Mouse (Mus musculus) spleen, adult 12 weeks (tissue): ENCODE measurements around the gene Gnl1.
A peak's percentile ranks its signal among the peaks of the same experiment; 100 is the strongest.
"Not testable (repeated sequence)": the region's sequence is repeated elsewhere in the genome, so short reads cannot be mapped to it uniquely, and the experiment has no call there.

Experiments used
- DNase-seq: peaks from one replicate; pipeline ENCODE4 v3.0.0; 2022; ENCODE audit warnings: low spot score

Gene Gnl1

GRCm38 (mm10) chr17:36023710-36024654, 44.3 kb downstream of the Gnl1 start:
- DNase-seq = no peak

- no peak for DNase-seq
These were observed 45.5 kb downstream of the Gnl1 start for GRCm38 (mm10) chr17:36025197-36025596.

DNA sequence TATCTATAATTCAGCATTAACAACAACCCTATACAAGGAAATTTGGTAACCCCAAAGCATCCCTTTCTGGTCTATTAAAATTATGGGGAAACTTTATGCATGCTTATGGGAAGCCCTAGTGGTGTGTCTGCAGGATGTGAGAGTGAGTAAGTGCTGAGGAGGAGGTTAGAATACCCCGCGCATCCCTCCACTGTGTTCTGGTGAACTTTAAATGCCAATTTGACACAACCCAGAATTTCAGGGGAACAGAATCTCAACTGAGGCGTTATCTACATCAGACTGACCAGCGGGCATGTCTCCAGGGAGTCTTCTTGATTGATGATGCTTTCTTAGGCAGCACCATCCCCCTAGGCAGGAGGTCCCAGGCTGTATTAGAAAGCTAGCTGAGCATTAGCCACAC, 46.2 kb downstream of the Gnl1 start:
- DNase-seq = no peak

GRCm38 (mm10) chr17:36027663-36028062, 48.0 kb downstream of the Gnl1 start:
- no peak for DNase-seq

DNA sequence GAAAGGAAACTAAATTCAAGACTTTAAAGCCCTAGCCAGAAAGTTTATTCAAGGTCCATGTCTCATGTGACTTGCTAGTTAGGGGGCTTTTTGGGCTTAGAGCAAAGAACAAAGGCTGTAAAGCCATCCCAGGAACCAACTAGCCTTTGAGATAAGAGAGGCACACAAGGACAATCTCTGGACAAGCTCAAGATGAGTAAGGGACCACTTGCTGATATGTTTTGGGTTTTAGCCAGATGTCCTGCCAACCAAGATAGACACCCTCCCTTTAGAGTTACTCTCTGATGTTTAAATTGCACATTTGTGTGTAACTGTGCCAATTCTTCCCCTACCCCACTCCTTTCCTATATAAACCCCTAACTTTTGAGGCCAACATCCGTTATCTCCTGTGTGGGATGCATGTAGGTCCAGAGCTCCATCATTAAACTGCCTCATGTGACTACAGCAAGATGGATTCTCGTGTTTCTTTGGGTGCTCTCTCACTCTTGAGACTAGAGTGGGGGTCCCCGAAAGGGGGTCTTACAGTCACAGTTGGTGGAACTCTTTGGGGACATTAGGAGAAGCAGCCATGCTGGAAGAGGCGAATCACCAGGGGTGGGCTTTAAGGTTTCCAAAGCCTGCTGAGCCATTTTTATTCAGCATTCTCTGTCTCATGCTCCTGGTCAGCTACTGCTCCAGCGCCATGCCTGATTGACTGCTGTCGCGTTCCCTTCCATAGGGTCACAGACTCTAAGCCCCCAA, 49.4 kb downstream of the Gnl1 start:
- DNase-seq = no peak

- DNase-seq = peak; percentile 48
These were observed 50.5 kb downstream of the Gnl1 start for GRCm38 (mm10) chr17:36030046-36030702.

DNA sequence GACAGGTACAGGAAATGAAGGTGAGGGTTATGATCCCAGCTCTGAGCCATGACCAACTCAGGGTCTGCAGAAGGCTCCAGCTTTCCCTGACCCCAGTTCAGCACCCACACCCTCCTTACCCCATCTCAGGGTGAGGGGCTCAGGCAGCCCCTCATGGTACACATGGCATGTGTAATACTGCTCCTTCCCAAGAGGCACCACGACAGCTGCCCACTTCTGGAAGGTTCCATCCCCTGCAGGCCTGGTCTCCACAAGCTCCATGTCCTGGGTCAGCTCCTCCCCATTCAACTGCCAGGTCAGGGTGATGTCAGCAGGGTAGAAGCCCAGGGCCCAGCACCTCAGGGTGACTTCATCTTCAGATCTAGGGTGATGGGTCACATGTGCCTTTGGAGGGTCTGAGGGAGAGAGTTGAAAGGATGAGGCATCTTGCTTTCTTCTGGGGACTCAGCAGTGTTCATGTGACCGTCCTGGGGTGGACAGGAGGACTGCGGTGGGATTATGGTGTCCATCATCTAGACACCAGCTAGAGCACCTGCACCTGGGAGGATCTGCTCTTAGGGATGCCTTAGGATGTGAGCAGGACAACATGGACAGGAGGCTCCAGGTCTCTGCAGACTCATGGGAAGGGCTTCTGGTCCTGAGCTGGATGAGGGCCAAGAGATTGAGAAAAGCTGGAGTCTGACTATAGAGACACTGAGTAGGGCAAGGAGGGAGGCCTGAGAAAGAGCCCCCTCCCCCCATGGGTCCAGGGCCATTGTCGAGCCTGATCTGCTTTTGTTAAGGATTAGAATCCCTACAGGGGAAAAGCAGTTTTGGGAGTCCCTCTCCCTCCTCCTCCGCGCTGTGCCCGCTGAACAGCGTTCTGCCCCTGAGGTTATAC, 51.3 kb downstream of the Gnl1 start:
- not testable (repeated sequence) for DNase-seq

DNA sequence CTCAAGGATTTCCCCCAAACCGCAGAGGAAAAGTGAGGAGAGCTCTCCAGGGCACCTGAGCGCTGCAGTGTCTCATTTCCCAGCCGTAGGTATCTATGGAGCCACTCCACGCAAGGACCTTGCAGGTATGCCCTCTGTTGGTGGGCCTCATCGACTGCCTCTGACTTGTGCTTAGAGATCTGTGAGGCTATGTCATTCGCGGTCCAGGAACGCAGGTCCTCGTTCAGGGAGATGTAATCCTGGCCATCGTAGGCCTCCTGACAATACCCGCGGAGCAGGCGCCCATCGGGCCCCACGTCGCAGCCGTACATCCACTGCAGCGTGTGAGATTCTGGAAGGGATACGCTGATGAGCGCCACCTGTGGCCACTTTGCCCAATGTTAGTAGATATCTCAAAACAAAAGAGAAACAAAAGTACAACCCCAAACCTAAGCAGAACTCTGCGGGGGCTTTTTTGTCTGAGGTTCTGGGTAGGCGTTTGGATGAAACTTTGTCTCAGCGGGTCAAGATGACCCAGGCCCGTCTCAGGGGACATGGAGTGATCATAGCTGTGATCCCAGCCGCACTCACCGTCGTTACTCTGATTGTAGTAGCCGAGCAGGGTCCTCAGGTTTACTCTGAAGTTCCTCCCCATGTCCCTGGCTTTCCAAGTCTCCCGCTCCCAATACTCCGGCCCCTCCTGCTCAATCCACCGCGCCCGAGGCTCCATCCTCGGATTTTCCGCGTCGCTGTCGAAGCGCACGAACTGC, 52.1 kb downstream of the Gnl1 start:
- peak; percentile 64 for DNase-seq

DNA sequence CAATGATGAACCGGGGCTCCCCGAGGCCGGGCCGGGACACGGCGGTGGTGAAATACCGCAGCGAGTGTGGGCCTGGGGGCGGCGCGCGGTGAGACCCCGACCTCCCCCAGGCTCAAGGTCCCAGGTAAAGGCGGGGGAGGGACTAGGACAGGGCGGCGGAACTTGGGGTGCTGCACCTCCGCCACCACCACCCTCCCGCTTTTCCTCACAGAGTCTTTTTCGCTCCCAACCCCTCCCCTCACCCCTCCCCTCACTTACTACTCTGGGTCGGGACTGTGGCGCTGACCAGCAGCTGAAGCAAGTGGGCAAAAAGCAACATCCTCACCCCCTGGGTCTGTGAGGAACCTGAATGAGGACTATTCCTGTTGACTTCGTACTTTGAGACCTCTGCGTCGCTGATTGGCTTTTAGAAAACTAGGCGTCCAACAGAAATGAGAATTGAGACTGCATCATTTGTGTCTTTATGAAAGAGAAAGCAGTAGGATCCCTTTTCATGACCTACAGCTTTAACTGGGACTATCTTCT, 52.8 kb downstream of the Gnl1 start, which contains the start of gene H2-T23:
Gene H2-T23 (minus strand): TSS at position 505 of the 525 bp plus-strand sequence.
- DNase-seq = peak; percentile 55

GRCm38 (mm10) chr17:36034524-36034923, 54.9 kb downstream of the Gnl1 start:
- DNase-seq = not testable (repeated sequence)

DNA sequence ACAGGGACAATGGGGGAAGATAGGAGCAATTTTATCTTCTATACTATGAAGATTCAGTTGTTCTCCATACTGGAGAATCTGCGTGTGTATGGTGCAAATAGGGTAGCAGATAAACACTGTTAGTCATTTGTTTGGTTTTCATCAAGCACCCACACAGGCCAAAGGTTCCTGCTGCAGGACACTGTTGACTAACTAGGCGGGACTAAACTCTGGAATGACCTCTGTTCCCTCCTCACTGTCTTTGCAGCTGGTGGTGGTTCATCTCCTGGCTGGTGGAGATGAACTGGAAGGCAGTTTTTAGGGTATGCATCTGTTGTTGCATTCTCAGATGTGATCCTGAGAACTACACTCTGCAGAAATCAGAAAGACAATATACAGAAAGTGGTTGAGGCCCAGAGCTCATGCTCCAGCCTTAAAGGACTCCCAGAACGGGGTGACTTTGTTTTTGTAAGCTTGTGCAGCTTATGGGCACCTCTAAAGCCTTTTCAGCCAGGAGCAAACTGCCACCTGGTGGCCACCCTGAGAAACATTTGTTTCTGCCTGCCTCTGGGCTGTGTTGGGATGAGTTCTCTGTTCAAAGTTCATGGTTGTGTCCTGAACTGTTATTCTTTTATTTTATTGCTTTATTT, 55.5 kb downstream of the Gnl1 start:
- DNase-seq = peak; percentile 45

GRCm38 (mm10) chr17:36036126-36036525, 56.5 kb downstream of the Gnl1 start:
- not testable (repeated sequence) for DNase-seq
